Mouse (Mus musculus) left cerebral cortex, postnatal 25 days (tissue): Measurements from ENCODE around the gene Itgav. TPM values are rescaled to one million over a fixed set of nuclear protein-coding genes. Genes with fewer than 3 reads are reported as not detected.

ENCODE experiments used
- DNase-seq, 2 experiments: peaks; one replicate each; pipeline ENCODE4 v3.0.0; 2022; ENCODE audit warnings: low spot score in 2 of 2, mixed read lengths in 1 of 2
- intact Hi-C: fragments of 180-260 bp; cut with DNase I; formaldehyde crosslinking; loops from one replicate; pipeline ENCODE4 v1.15.1; 2025
- total RNA-seq, 2 experiments: library from RNA; stranded (reverse); gene quantifications; 2 replicates each; pipeline ENCODE4 v1.2.3; 2021

The Itgav gene
- total RNA-seq = 100 to 1,000 TPM; 116 to 131 TPM

DNA sequence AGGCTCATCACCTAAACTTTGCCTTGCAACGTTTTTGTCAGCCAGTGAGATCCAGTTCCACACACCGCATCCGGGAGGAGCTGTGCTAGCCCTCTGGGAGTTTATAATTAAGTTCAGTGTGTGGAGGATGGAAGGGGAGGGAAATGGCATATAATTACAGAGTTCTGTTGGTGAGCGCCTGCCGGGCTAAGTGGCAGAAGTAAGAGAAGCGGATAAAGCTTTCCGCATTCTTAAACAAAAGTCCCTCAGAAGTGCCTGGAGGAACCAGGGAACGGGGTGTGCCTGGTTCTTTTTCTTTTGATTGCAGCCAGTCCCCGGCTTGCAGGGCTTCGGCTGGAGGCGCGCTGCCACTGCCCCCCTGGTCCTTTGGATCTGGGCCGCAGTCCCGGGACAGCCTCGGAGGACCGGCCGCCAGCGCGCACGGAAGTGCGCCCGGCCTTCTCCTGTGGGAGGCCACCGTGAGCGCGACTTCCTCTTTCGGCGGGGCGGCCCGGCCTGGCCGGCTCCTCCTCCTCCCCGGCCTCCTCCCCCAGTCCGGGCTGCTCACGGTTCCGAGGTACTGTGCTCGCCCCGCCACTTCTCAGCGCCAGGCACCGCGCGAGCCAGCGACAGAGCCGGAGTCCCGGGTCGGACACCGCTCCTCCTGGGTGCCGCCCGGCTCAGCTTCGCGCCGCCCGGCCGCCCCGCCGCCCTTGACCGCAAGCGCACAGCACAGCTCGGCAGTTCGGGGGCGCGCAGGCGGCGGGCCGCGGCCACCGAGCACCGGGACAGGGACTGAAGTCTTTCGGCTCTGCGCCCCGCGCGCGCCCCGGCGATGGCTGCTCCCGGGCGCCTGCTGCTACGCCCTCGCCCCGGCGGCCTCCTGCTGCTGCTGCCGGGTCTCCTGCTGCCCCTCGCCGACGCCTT is at the start of gene Itgav:
TSS of gene Itgav (plus strand) at position 477 of the 906 bp plus-strand sequence.
- DNase-seq = peak; percentile 88 to 89
- intact Hi-C loops = loop anchor here (1.0 to 2.0 kb wide), 5 partner anchors 15 to 79 kb away; partner anchors contain the start of gene Zc3h15

DNA sequence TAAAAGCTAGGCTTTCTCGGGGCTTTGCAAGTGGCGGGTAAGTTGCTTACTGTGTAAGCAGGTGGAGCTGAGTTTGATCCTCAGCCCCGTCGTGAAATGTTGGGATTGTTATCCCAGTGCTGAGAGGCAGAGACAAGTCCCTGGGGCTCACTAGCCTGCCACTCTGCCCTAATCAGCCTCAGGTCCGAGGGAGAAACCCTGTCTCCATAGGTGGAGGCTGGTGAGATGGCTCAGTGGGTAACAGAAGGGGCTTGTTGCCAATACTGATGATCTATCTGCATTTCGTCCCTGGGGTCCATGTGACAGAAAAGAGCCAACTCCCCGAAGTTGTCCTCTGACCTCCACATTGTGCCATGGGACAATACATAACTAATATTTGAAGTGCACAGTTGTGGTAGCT is 49.8 kb upstream of the Itgav start:
- intact Hi-C loops = no loop called here
- DNase-seq = no peak

GRCm38 (mm10) chr2:83674896-83675295 is 49.3 kb upstream of the Itgav start:
- intact Hi-C loops = no loop called here
- no peak for DNase-seq

GRCm38 (mm10) chr2:83675681-83676080 is 48.5 kb upstream of the Itgav start:
- no peak for DNase-seq
- intact Hi-C loops = no loop called here

DNA sequence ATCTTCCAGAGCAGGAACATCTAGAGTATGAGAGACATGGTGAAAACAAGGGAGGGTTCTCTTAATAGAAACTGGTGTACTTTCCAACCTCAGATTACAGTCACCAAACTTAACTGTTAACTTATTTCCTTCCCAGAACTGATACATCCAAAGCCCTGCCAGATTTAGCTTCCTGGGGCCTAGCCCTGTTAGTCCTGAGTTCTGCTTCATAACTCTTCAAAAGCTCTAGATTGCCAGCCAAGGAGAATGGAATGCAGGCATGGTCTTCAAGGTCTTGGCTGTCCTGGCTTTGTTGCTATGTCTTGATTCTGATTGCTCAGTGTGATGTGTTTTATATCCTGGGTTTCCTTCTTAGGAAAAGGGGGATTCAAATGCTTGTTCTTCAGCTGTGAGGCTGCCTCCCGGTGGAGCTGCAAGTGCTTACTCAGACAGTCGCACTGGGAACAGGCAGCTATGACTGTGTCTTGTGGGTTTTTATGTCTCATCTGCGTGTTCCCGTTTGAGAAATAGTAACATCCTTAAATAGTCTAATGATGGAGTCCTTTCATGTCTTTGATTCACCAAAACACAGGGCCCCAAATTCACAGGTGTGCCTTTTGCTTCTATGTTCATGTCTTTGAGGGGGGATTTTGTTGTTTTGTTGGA is 47.8 kb upstream of the Itgav start:
- intact Hi-C loops = no loop called here
- DNase-seq = peak in 1 of 2 experiments; percentile 15

GRCm38 (mm10) chr2:83681332-83681731 is 42.9 kb upstream of the Itgav start:
- intact Hi-C loops = no loop called here
- DNase-seq = no peak

- no peak for DNase-seq
- intact Hi-C loops = no loop called here
Observed at GRCm38 (mm10) chr2:83681785-83682184, 42.4 kb upstream of the Itgav start.

DNA sequence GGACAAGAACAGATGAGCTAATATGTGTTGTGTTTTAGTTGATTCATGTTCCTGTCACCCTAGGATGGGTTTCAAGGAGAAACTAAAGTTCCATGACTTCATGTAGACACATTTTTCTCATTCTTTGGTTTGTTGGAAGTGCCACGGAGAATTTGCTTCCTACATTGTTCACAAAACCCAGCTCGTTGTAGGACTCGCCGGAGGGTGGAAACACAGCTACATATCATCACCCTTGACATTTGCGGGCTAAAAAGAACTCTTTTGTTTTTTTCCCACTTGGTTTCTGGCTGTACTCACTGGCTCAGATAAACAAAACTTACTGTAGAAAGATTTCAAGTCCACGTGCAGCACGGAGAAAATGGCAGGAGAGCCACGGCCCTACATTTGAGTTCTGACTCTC is 41.9 kb upstream of the Itgav start:
- intact Hi-C loops = no loop called here
- no peak for DNase-seq

- intact Hi-C loops = no loop called here
Observed at GRCm38 (mm10) chr2:83683731-83684519, 40.3 kb upstream of the Itgav start.

DNA sequence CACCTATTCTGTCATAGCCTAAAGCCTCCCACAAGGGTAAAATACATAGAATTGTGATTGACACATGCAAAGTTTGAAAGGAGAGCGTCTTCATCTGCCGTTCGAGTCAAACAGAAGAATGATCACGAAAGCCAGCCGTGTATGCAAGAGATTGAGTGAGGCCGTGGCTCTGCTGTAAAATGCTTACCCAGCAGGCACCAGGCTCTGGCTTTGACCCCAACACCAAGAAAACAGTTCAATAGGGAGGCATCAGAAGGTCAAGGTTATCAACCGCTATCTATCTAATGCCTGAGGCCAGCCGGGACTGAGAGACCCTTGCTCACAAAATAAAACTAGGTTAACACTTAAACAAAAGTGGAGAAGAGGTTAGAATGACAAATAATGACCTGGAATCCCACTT is 39.5 kb upstream of the Itgav start:
- DNase-seq = no peak
- intact Hi-C loops = no loop called here

More at GRCm38 (mm10) chr2:83683731-83684519, 40.3 kb upstream of the Itgav start:
- no peak for DNase-seq

GRCm38 (mm10) chr2:83690372-83690771 is 33.8 kb upstream of the Itgav start:
- intact Hi-C loops = no loop called here
- DNase-seq = no peak

GRCm38 (mm10) chr2:83692651-83693545 is 31.3 kb upstream of the Itgav start:
- intact Hi-C loops = no loop called here
- DNase-seq = no peak

DNA sequence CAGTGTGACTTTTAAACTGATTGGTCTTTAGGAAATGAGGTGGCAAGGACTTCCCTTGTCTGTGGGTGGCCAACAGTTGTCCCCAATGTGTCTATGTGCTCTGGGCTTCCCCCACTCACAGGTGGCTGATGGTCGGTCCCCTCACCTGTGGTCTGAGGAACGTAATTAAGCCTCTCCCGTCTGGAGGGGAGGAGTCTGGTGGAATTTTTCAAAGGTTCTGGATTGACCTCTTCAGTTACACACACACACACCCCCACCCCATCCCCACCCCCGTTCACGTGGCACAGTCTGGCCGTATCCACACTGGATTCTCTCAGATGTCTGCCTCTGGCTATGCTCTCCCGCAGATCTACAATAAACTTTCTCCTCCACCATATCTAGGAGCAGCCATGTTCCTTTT is 30.1 kb upstream of the Itgav start:
- DNase-seq = no peak
- intact Hi-C loops = no loop called here

GRCm38 (mm10) chr2:83695345-83696247 is 28.6 kb upstream of the Itgav start:
- intact Hi-C loops = no loop called here
- DNase-seq = no peak

DNA sequence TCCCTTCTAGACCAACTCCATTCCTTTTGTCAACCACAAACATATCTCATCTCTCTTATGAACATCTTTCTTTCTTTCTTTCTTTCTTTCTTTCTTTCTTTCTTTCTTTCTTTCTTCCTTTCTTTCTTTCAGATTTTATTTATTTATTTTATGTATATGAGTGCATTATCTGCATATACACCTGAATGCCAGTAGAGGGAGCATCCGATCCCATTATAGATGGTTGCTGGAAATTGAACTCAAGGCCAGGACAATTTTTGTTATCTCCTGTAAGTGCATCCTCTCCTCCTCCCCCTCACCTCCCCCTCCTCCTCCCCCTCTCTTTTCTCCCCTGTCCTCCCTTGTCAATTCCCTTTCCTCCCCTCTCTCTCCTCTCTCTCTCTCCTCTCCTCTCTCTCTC is 25.7 kb upstream of the Itgav start:
- DNase-seq = no peak
- intact Hi-C loops = no loop called here

GRCm38 (mm10) chr2:83699324-83699723 is 24.9 kb upstream of the Itgav start:
- intact Hi-C loops = no loop called here
- DNase-seq = no peak

DNA sequence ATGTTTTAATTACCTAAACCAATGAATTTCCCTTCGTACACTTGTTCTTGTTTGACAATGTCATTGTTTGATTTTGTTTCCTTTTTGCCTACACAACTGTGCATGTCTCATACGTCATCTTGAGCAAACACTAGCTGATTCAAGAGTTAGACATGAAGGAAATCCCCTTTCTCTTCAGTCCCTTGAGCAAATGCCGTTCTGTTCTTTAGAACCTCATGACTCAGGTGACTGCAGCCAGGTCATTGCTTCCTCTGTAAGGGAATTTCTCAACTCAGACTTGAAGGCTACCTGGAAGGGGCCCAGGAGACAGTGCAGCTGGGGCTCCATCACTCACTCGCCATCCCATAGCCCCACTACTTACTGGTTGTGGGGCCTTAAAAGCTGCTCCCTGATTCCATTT is 23.5 kb upstream of the Itgav start:
- DNase-seq = no peak
- intact Hi-C loops = no loop called here

- DNase-seq = no peak
- intact Hi-C loops = loop anchor here (1.0 kb wide), 1 partner anchor 22 kb away; the partner anchor contains the start of gene Itgav
Observed at GRCm38 (mm10) chr2:83702411-83702810, 21.8 kb upstream of the Itgav start.
